Comparison of ENCODE assay signal across 19 mouse cellular contexts in the genomic region with DNA sequence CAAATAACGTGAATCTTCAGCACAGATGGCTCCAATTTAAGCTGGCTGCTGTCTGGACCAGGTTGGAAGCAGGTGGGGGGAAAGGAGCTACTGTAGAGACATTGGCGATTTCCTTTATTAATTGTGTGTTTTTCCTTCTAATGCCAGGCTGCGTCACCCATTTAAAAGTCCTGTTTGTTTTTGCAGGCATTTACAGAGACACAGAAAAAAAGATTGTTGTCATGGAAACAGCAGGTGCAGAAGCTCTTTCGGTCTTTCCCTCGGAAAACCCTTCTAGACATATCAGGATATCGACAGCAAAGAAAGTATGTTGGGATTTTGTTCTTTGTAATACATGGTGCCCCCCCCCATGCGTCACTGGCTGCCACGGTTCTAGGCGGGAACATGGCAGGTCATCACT.
DNase-seq lines count a peak whose midpoint lies in the region; ATAC-seq and TF ChIP-seq lines count a peak whose summit lies in the region.
"Had no signal": no experiment of that assay in that cellular context is flagged by ENCODE, and none has a peak within 500 bp of the region (broad histone marks: within the 10 kb centered on the region; RNA-seq: fewer than 3 reads in every experiment).

No protein-coding gene starts in this region.

- no peaks in the 10 kb centered on the region; the same call in 1 of the 2 replicates for H3K27me3 ChIP-seq in forebrain, postnatal 0 days (ENCODE audit: insufficient read depth, low read length)
- H3K27me3 ChIP-seq in forebrain, embryonic 11.5 days (ENCODE audit: control insufficient read depth, insufficient read depth, low read length): no peaks in the 10 kb centered on the region
- H3K27me3 ChIP-seq in heart, embryonic 14.5 days (ENCODE audit: control insufficient read depth, insufficient read depth, low read length): no peaks in the 10 kb centered on the region
- H3K27me3 ChIP-seq in midbrain, embryonic 14.5 days (ENCODE audit: control insufficient read depth, insufficient read depth, low read length): no peaks in the 10 kb centered on the region
- no peaks in the 10 kb centered on the region for H3K27me3 ChIP-seq in midbrain, embryonic 11.5 days (ENCODE audit: control insufficient read depth, insufficient read depth, low read length)
- H3K27me3 ChIP-seq in hindbrain, embryonic 16.5 days (replicated peaks; ENCODE audit: control insufficient read depth, insufficient read depth, low read length): no peaks in the 10 kb centered on the region
- H3K27me3 ChIP-seq: CH12.LX; embryonic facial prominence, embryonic 13.5 days; limb, embryonic 15.5 days; liver, embryonic 15.5 days; midbrain, embryonic 12.5 days had no signal

- ATAC-seq in forebrain, postnatal 0 days: 0 out of 2 replicates have a peak, but pooled peaks have one; percentile 12
- no peak for ATAC-seq in forebrain, embryonic 11.5 days (replicated peaks; ENCODE audit: low FRiP score)
- ATAC-seq in heart, embryonic 14.5 days (ENCODE audit: insufficient number of reproducible peaks, insufficient read depth, low FRiP score, low read depth): no peak
- ATAC-seq in midbrain, embryonic 14.5 days (ENCODE audit: low FRiP score, low TSS enrichment): no peak
- ATAC-seq in midbrain, embryonic 11.5 days (ENCODE audit: low FRiP score): no peak
- ATAC-seq in hindbrain, embryonic 16.5 days: peak; percentile 22; the same call in 1 of the 2 replicates
- ATAC-seq: intestine, embryonic 16.5 days had no signal

- H3K4me2 ChIP-seq in forebrain, postnatal 0 days (ENCODE audit: low read depth): no peak overlapping the region
- no peak overlapping the region for H3K4me2 ChIP-seq in forebrain, embryonic 11.5 days (ENCODE audit: low read depth, low read length, severe bottlenecking)
- H3K4me2 ChIP-seq in heart, embryonic 14.5 days (ENCODE audit: low read length): peak overlapping the region; percentile 53
- H3K4me2 ChIP-seq in midbrain, embryonic 14.5 days (ENCODE audit: low read length): no peak overlapping the region
- no peak overlapping the region for H3K4me2 ChIP-seq in midbrain, embryonic 11.5 days
- no peak overlapping the region for H3K4me2 ChIP-seq in hindbrain, embryonic 16.5 days (ENCODE audit: low read length)
- H3K4me2 ChIP-seq: embryonic facial prominence, embryonic 13.5 days; limb, embryonic 15.5 days; liver, embryonic 15.5 days; midbrain, embryonic 12.5 days had no signal

- H3K9me3 ChIP-seq in forebrain, postnatal 0 days (ENCODE audit: low read length): no peaks in the 10 kb centered on the region
- H3K9me3 ChIP-seq in forebrain, embryonic 11.5 days (ENCODE audit: control insufficient read depth, low read length): no peaks in the 10 kb centered on the region
- H3K9me3 ChIP-seq in heart, embryonic 14.5 days (ENCODE audit: control insufficient read depth, low read length): no peaks in the 10 kb centered on the region
- no peaks in the 10 kb centered on the region for H3K9me3 ChIP-seq in midbrain, embryonic 14.5 days (ENCODE audit: control insufficient read depth, low read length)
- no peaks in the 10 kb centered on the region for H3K9me3 ChIP-seq in midbrain, embryonic 11.5 days (ENCODE audit: control insufficient read depth, low read length)
- no peaks in the 10 kb centered on the region for H3K9me3 ChIP-seq in hindbrain, embryonic 16.5 days (ENCODE audit: control insufficient read depth, low read length)
- H3K9me3 ChIP-seq: embryonic facial prominence, embryonic 13.5 days; limb, embryonic 15.5 days; liver, embryonic 15.5 days; midbrain, embryonic 12.5 days had no signal

- 52% methylated on average over 9 of the region's 9 CpGs for WGBS in forebrain, postnatal 0 days
- WGBS in forebrain, embryonic 11.5 days: 81% methylated on average over 9 of the region's 9 CpGs
- WGBS in heart, embryonic 14.5 days: 40% methylated on average over 9 of the region's 9 CpGs
- WGBS in midbrain, embryonic 14.5 days: 58% methylated on average over 9 of the region's 9 CpGs
- 75% methylated on average over 9 of the region's 9 CpGs for WGBS in midbrain, embryonic 11.5 days
- WGBS in hindbrain, embryonic 16.5 days: 56% methylated on average over 9 of the region's 9 CpGs

- no peak overlapping the region for H3K4me3 ChIP-seq in forebrain, postnatal 0 days (ENCODE audit: low read depth, low read length)
- no peak overlapping the region for H3K4me3 ChIP-seq in forebrain, embryonic 11.5 days (ENCODE audit: low read depth, low read length)
- no peak overlapping the region for H3K4me3 ChIP-seq in heart, embryonic 14.5 days (ENCODE audit: control insufficient read depth in 1 of 2, insufficient read depth in 1 of 2, low read depth in 1 of 2, low read length in 2 of 2)
- H3K4me3 ChIP-seq in midbrain, embryonic 14.5 days (replicated peaks; ENCODE audit: low read depth, low read length): no peak overlapping the region
- no peak overlapping the region for H3K4me3 ChIP-seq in midbrain, embryonic 11.5 days (ENCODE audit: low read depth, low read length)
- no peak overlapping the region for H3K4me3 ChIP-seq in hindbrain, embryonic 16.5 days (ENCODE audit: low read length)
- H3K4me3 ChIP-seq: embryonic facial prominence, embryonic 13.5 days; limb, embryonic 15.5 days; liver, embryonic 15.5 days; midbrain, embryonic 12.5 days had no signal

- H3K27ac ChIP-seq in forebrain, postnatal 0 days (ENCODE audit: low read depth, low read length): no peak overlapping the region
- H3K27ac ChIP-seq in forebrain, embryonic 11.5 days (ENCODE audit: low read depth, low read length): no peak overlapping the region
- H3K27ac ChIP-seq in heart, embryonic 14.5 days (replicated peaks in 1 of 2; ENCODE audit: control insufficient read depth in 1 of 2, insufficient read depth in 1 of 2, low read depth in 2 of 2, low read length in 2 of 2): peak overlapping the region; percentile 91 to 94
- peak overlapping the region; percentile 55 for H3K27ac ChIP-seq in midbrain, embryonic 14.5 days (replicated peaks; ENCODE audit: low read depth, low read length)
- H3K27ac ChIP-seq in midbrain, embryonic 11.5 days (ENCODE audit: low read depth, low read length): no peak overlapping the region
- no peak overlapping the region for H3K27ac ChIP-seq in hindbrain, embryonic 16.5 days (ENCODE audit: low read depth, low read length)
- H3K27ac ChIP-seq: embryonic facial prominence, embryonic 13.5 days; limb, embryonic 15.5 days; liver, embryonic 15.5 days; macrophage; midbrain, embryonic 12.5 days; stomach, postnatal 0 days had no signal

- TF ChIP-seq CTCF in forebrain, postnatal 0 days (IDR thresholded peaks at IDR 0.05; ENCODE audit: low read depth): no peak

- no peaks in the 10 kb centered on the region for H3K36me3 ChIP-seq in forebrain, postnatal 0 days (ENCODE audit: insufficient read depth)
- no peaks in the 10 kb centered on the region for H3K36me3 ChIP-seq in forebrain, embryonic 11.5 days (ENCODE audit: control insufficient read depth, insufficient read depth, low read length)
- H3K36me3 ChIP-seq in heart, embryonic 14.5 days (ENCODE audit: control insufficient read depth, insufficient read depth, low read length): peaks cover 46% of the 10 kb centered on the region
- no peaks in the 10 kb centered on the region for H3K36me3 ChIP-seq in midbrain, embryonic 14.5 days (ENCODE audit: control insufficient read depth, insufficient read depth, low read length)
- H3K36me3 ChIP-seq in midbrain, embryonic 11.5 days (ENCODE audit: control insufficient read depth, insufficient read depth, low read length): no peaks in the 10 kb centered on the region
- H3K36me3 ChIP-seq in hindbrain, embryonic 16.5 days (ENCODE audit: control insufficient read depth, insufficient read depth, low read length): no peaks in the 10 kb centered on the region; the same call in 1 of the 2 replicates
- H3K36me3 ChIP-seq: liver, embryonic 15.5 days; midbrain, embryonic 12.5 days had no signal

- no peaks in the 10 kb centered on the region; the same call in 1 of the 2 replicates for H3K4me1 ChIP-seq in forebrain, postnatal 0 days (ENCODE audit: insufficient read depth)
- H3K4me1 ChIP-seq in forebrain, embryonic 11.5 days (replicated peaks; ENCODE audit: control insufficient read depth, insufficient read depth, low read length): peaks cover 4% of the 10 kb centered on the region; the same call in 1 of the 2 replicates
- peaks cover 42 to 60% of the 10 kb centered on the region in 2 experiments for H3K4me1 ChIP-seq in heart, embryonic 14.5 days (ENCODE audit: control insufficient read depth in 2 of 2, insufficient read depth in 2 of 2, low read length in 2 of 2)
- H3K4me1 ChIP-seq in midbrain, embryonic 14.5 days (ENCODE audit: control insufficient read depth, insufficient read depth, low read length): 0 out of 2 replicates have a peak, but pooled peaks cover 5% of the 10 kb centered on the region
- peaks cover 2% of the 10 kb centered on the region; the same call in 1 of the 2 replicates for H3K4me1 ChIP-seq in midbrain, embryonic 11.5 days (ENCODE audit: control insufficient read depth, insufficient read depth, low read length)
- peaks cover 7% of the 10 kb centered on the region; the same call in 1 of the 2 replicates for H3K4me1 ChIP-seq in hindbrain, embryonic 16.5 days (ENCODE audit: control insufficient read depth, insufficient read depth, low read depth, low read length)

- DNase-seq in forebrain, postnatal 0 days: peak; percentile 41
- DNase-seq in forebrain, embryonic 11.5 days (ENCODE audit: low spot score): no peak
- DNase-seq in heart, adult 8-10 months (ENCODE audit: low spot score): no peak
- DNase-seq in midbrain, embryonic 14.5 days: peak; percentile 67
- DNase-seq in midbrain, embryonic 11.5 days (ENCODE audit: low spot score, missing footprints): no peak
- DNase-seq in urinary bladder, adult 18-20 months (ENCODE audit: low spot score in 2 of 2): no peak
- DNase-seq: cerebellum, adult 9-11 months; kidney, postnatal 36 days; right cerebral cortex, postnatal 4 days had no signal

- no peak overlapping the region for H3K9ac ChIP-seq in forebrain, postnatal 0 days
- no peak overlapping the region for H3K9ac ChIP-seq in forebrain, embryonic 11.5 days (ENCODE audit: low read length)
- peak overlapping the region; percentile 13 for H3K9ac ChIP-seq in heart, embryonic 14.5 days (ENCODE audit: low read length)
- no peak overlapping the region for H3K9ac ChIP-seq in midbrain, embryonic 14.5 days (replicated peaks; ENCODE audit: low read length)
- no peak overlapping the region for H3K9ac ChIP-seq in midbrain, embryonic 11.5 days (ENCODE audit: low read length)
- H3K9ac ChIP-seq in hindbrain, embryonic 16.5 days (ENCODE audit: low read depth, low read length): no peak overlapping the region
- H3K9ac ChIP-seq: embryonic facial prominence, embryonic 13.5 days; limb, embryonic 15.5 days; liver, embryonic 15.5 days; midbrain, embryonic 12.5 days had no signal

Comparison
In these comparisons a context has a peak if more than half of its experiments do, and no peak if none do; other contexts are left out.
1. ATAC-seq: peak in forebrain, postnatal 0 days (single experiment) and hindbrain, embryonic 16.5 days (single experiment); none in forebrain, embryonic 11.5 days (single experiment), heart, embryonic 14.5 days (single experiment), midbrain, embryonic 14.5 days (single experiment) and midbrain, embryonic 11.5 days (single experiment).
2. DNase-seq: peak in forebrain, postnatal 0 days (single experiment) and midbrain, embryonic 14.5 days (single experiment); none in forebrain, embryonic 11.5 days (single experiment), heart, adult 8-10 months (single experiment), midbrain, embryonic 11.5 days (single experiment) and urinary bladder, adult 18-20 months (0 of 2).
3. H3K27ac ChIP-seq: peak in heart, embryonic 14.5 days (2 of 2) and midbrain, embryonic 14.5 days (single experiment); none in forebrain, postnatal 0 days (single experiment), forebrain, embryonic 11.5 days (single experiment), midbrain, embryonic 11.5 days (single experiment) and hindbrain, embryonic 16.5 days (single experiment).